Mouse (Mus musculus) neural tube, embryonic 11.5 days (tissue): ENCODE results near the gene Cep170b. TPM values are rescaled to one million over a fixed set of nuclear protein-coding genes. Genes with fewer than 3 reads are reported as not detected.

ENCODE experiments used
- ATAC-seq: fragments of 200-750 bp; cut with Nextera tagmentation; 2 replicates; pipeline ENCODE4 v1.8.0; 2017; ENCODE audit warnings: moderate number of reproducible peaks, mild to moderate bottlenecking, moderate TSS enrichment, moderate library complexity; ENCODE audit not compliant: insufficient read depth, low FRiP score, low TSS enrichment
- DNase-seq: peaks from one replicate; pipeline ENCODE4 v3.0.0-alpha.2; 2015; ENCODE audit warnings: low spot score
- H3K27ac ChIP-seq: fragments of 300-500 bp; sonication (generic); 2 replicates; pipeline ENCODE4 v1.5.1; 2014; ENCODE audit warnings: low read depth, mild to moderate bottlenecking, low read length
- H3K27me3 ChIP-seq: fragments of 300-500 bp; sonication (generic); 2 replicates; pipeline ENCODE4 v1.6.1; 2014; ENCODE audit warnings: mild to moderate bottlenecking, low read length, mixed read lengths; ENCODE audit not compliant: control insufficient read depth, insufficient read depth
- H3K36me3 ChIP-seq: fragments of 300-500 bp; sonication (generic); 2 replicates; pipeline ENCODE4 v1.6.1; 2014; ENCODE audit warnings: mild to moderate bottlenecking, low read length, moderate library complexity, mixed read lengths; ENCODE audit not compliant: control insufficient read depth, insufficient read depth
- H3K4me1 ChIP-seq: fragments of 300-500 bp; sonication (generic); 2 replicates; pipeline ENCODE4 v1.6.1; 2014; ENCODE audit warnings: low read length, mixed read lengths; ENCODE audit not compliant: control insufficient read depth, insufficient read depth
- H3K4me2 ChIP-seq: fragments of 300-500 bp; sonication (generic); 2 replicates; pipeline ENCODE4 v1.6.1; 2014; ENCODE audit warnings: low read depth, mild to moderate bottlenecking, moderate library complexity
- H3K4me3 ChIP-seq: fragments of 300-500 bp; sonication (generic); 2 replicates; pipeline ENCODE4 v1.5.1; 2014; ENCODE audit warnings: low read depth, low read length
- H3K9ac ChIP-seq: fragments of 300-500 bp; sonication (generic); 2 replicates; pipeline ENCODE4 v1.6.1; 2014; ENCODE audit warnings: mild to moderate bottlenecking, low read length
- H3K9me3 ChIP-seq: fragments of 300-500 bp; sonication (generic); 2 replicates; pipeline ENCODE4 v1.6.1; 2016; ENCODE audit warnings: low read length; ENCODE audit not compliant: control insufficient read depth
- WGBS: fragments of 180-500 bp; shearing (Covaris S2); extraction: QIAGEN DNeasy Blood & Tissue Kit; methylation state at CpG from one replicate; pipeline ENCODE4 v1.1.7; 2014; 5-methylcytosine and 5-hydroxymethylcytosine counted together
- polyA plus RNA-seq: library from polyadenylated mRNA; unstranded; fragments of >200 nt; fragmentation: Nextera tagmentation; extraction: Ambion mirVana; gene quantifications from 2 replicates; pipeline ENCODE4 v1.2.1, GENCODE M21; 2014

Gene Cep170b
- polyA plus RNA-seq, 1 experiment from 2014 or later, result 10.7 TPM

GRCm38 (mm10) chr12:112732591-112732990 lies 12.3 kb downstream of the Cep170b start:
- Histone ChIP-seq H3K4me2 (no peak overlapping the region), H3K9ac (no peak overlapping the region), H3K27me3 (no peaks in the 10 kb centered on the region), H3K4me3 (no peak overlapping the region), H3K27ac (no peak overlapping the region), H3K36me3 (no peaks in the 10 kb centered on the region), H3K4me1 (no peaks in the 10 kb centered on the region), H3K9me3 (no peaks in the 10 kb centered on the region)
- ATAC-seq, result no peak
- 84% methylated on average over 10 of the region's 10 CpGs for WGBS
- DNase-seq, result no peak

DNA sequence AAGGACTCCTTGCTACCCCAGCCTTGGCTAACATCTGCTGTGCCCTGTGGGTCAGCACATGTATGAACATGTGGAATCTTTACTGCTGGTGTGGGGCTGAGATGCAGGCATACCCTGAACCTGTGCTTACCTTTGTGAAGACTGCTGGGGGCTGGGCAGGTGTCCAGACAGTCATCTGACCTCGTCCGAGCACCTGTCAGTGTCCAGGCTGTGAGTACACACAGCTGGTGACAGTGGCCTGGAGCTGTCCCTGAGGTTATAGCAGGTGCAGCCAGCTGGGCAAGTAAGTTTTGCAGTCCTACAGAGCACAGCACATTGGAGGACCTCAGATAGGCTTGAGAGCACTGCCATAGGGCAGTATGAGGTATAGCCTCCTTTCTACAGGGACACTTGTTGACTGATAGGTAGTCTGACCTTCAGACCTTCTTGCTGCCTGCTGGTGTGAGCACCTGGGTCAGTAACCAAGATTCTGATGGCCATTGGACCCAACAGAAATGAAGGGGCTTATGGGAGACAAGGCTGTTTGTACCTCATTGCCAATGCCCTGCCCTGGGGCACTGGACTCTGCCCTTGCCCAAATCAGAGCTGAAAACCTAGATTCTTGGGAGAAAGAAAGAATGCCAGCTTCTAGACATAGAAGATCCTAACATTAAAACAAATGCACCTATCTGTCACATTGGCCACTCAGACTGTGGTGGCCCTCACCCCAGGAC lies 14.0 kb downstream of the Cep170b start:
- H3K4me2 ChIP-seq, result no peak overlapping the region
- no peaks in the 10 kb centered on the region; the same call in 1 of the 2 replicates for H3K36me3 ChIP-seq
- H3K9ac ChIP-seq, result no peak overlapping the region
- H3K27ac ChIP-seq, result no peak overlapping the region
- ATAC-seq (no peak), DNase-seq (no peak)
- WGBS, result 82% methylated on average over 2 of the region's 2 CpGs
- H3K9me3 ChIP-seq, result no peaks in the 10 kb centered on the region
- no peaks in the 10 kb centered on the region for H3K27me3 ChIP-seq
- H3K4me3 ChIP-seq, result no peak overlapping the region
- no peaks in the 10 kb centered on the region for H3K4me1 ChIP-seq

DNA sequence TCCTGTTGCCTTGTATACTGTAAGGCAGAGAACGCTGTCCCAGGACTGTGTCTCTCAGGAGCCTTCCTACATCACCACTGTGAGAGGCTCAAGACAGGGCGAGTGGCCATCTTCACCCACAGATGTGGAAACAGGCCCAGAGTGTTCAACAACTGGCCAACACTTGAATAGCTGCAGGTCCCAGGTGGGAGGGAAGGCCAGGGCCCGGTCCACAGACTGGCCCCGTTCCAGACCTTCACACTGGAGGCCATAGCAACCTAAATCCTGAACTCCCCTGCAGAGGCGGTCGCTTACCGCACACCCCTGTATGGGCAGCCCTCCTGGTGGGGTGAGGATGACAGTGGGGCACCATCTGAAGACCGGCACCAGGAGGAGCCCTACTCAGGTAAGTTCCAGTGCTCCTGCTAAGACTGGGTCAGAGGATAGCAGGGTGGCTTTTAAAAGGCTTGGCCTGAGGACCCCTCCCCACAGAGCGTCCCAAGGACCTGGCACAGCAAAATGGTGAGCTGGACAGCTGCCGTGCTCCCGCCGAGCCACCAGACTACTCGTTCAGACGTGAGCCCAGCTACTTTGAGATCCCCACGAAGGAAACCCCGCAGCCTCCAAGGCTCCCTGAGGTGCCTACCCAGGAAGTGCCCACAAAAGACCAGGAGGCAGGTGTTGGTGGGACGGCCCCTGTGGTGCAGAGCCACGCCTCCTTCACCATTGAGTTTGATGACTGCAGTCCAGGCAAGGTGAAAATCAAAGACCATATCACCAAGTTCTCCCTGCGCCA lies 14.8 kb downstream of the Cep170b start:
- no peak for DNase-seq
- H3K4me2 ChIP-seq, result no peak overlapping the region
- H3K4me1 ChIP-seq, result no peaks in the 10 kb centered on the region
- H3K4me3 ChIP-seq, result no peak overlapping the region
- no peaks in the 10 kb centered on the region; the same call in 1 of the 2 replicates for H3K36me3 ChIP-seq
- H3K9me3 ChIP-seq, result no peaks in the 10 kb centered on the region
- 88% methylated on average over 19 of the region's 19 CpGs for WGBS
- ATAC-seq, result no peak
- H3K9ac ChIP-seq, result no peak overlapping the region
- H3K27ac ChIP-seq, result no peak overlapping the region
- H3K27me3 ChIP-seq, result no peaks in the 10 kb centered on the region

GRCm38 (mm10) chr12:112735896-112736635 lies 15.8 kb downstream of the Cep170b start:
- no peaks in the 10 kb centered on the region; the same call in 1 of the 2 replicates for H3K36me3 ChIP-seq
- 88% methylated on average over 29 of the region's 29 CpGs for WGBS
- DNase-seq (no peak), ATAC-seq (no peak)
- H3K27me3 ChIP-seq, result no peaks in the 10 kb centered on the region
- H3K4me3 ChIP-seq, result no peak overlapping the region
- H3K9ac ChIP-seq, result no peak overlapping the region
- no peak overlapping the region for H3K27ac ChIP-seq
- H3K4me2 ChIP-seq, result no peak overlapping the region
- no peaks in the 10 kb centered on the region for H3K9me3 ChIP-seq
- H3K4me1 ChIP-seq, result no peaks in the 10 kb centered on the region

GRCm38 (mm10) chr12:112736636-112736925 lies 16.3 kb downstream of the Cep170b start:
- ATAC-seq (no peak), DNase-seq (no peak)
- no peaks in the 10 kb centered on the region for H3K4me1 ChIP-seq
- no peaks in the 10 kb centered on the region; the same call in 1 of the 2 replicates for H3K36me3 ChIP-seq
- no peaks in the 10 kb centered on the region for H3K27me3 ChIP-seq
- WGBS, result 89% methylated on average over 10 of the region's 10 CpGs
- no peaks in the 10 kb centered on the region for H3K9me3 ChIP-seq
- no peak overlapping the region for H3K27ac ChIP-seq
- H3K4me3 ChIP-seq, result no peak overlapping the region
- no peak overlapping the region for H3K9ac ChIP-seq
- no peak overlapping the region for H3K4me2 ChIP-seq

GRCm38 (mm10) chr12:112737081-112737480 lies 16.8 kb downstream of the Cep170b start:
- H3K9ac ChIP-seq, result no peak overlapping the region
- no peaks in the 10 kb centered on the region for H3K4me1 ChIP-seq
- H3K36me3 ChIP-seq, result no peaks in the 10 kb centered on the region; the same call in 1 of the 2 replicates
- no peaks in the 10 kb centered on the region for H3K9me3 ChIP-seq
- H3K4me2 ChIP-seq, result no peak overlapping the region
- no peak overlapping the region for H3K4me3 ChIP-seq
- 91% methylated on average over 7 of the region's 7 CpGs for WGBS
- no peak overlapping the region for H3K27ac ChIP-seq
- no peaks in the 10 kb centered on the region for H3K27me3 ChIP-seq
- DNase-seq (no peak), ATAC-seq (no peak)

- Histone ChIP-seq H3K27me3 (no peaks in the 10 kb centered on the region), H3K36me3 (no peaks in the 10 kb centered on the region; the same call in 1 of the 2 replicates), H3K27ac (no peak overlapping the region), H3K4me1 (no peaks in the 10 kb centered on the region), H3K9me3 (no peaks in the 10 kb centered on the region), H3K4me2 (no peak overlapping the region), H3K9ac (no peak overlapping the region), H3K4me3 (no peak overlapping the region)
- DNase-seq, result no peak
- no peak for ATAC-seq
- 90% methylated on average over 14 of the region's 14 CpGs for WGBS
Measured at GRCm38 (mm10) chr12:112737761-112738160, 17.5 kb downstream of the Cep170b start.

GRCm38 (mm10) chr12:112738281-112739022 lies 18.2 kb downstream of the Cep170b start:
- no peak overlapping the region for H3K4me2 ChIP-seq
- no peak overlapping the region for H3K4me3 ChIP-seq
- 90% methylated on average over 31 of the region's 31 CpGs for WGBS
- no peaks in the 10 kb centered on the region for H3K27me3 ChIP-seq
- no peak overlapping the region for H3K27ac ChIP-seq
- H3K4me1 ChIP-seq, result no peaks in the 10 kb centered on the region
- ATAC-seq (no peak), DNase-seq (no peak)
- no peaks in the 10 kb centered on the region; the same call in 1 of the 2 replicates for H3K36me3 ChIP-seq
- no peaks in the 10 kb centered on the region for H3K9me3 ChIP-seq
- no peak overlapping the region for H3K9ac ChIP-seq
